Mouse (Mus musculus): ENCODE data around the gene Isoc2b.
A peak's percentile ranks its signal among the peaks of the same experiment; 100 is the strongest.
"Not testable (repeated sequence)": the region's sequence is repeated elsewhere in the genome, so short reads cannot be mapped to it uniquely, and the experiment has no call there.

The Isoc2b gene

GRCm38 (mm10) chr7:4865579-4866493 is 4.2 kb downstream of the Isoc2b start:
- peak; percentile 97 for DNase-seq (ENCODE audit: low spot score in 2 of 2)

GRCm38 (mm10) chr7:4865090-4865489 is 5.0 kb downstream of the Isoc2b start:
- DNase-seq (ENCODE audit: low spot score in 2 of 2): peak; percentile 32 to 47

DNA sequence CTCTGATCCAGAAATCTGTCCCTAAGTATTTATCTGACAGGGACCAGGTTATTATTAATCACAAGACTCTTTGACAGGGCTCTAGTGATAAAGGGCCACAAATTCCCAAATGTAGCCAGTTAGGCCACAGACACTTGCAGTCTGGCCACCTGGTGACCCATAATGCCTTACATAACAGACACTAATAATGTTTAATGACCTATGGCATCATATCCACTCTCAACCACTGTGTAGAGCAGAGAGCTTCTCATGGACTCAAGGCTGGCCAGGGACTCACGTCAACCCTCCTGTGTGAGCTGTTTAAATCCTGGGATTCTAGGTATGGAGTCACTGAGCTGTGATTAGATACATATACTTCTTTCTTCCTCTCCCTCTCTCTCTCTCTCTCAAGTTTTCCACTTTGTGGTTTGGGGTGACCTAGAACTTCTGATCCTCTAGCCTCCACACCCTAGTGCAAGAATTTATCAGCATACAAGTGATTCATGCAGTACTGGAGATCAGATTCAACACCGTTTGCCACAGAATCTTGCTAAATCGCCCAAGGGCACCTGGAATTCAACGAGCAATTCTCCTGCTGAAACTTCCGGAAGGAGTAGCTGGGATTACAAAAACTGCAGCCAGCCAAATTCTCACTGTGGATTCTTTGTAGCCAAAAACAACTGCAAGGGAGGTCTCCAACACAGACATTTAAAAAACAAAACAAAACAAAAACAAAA is 5.8 kb downstream of the Isoc2b start:
- DNase-seq (ENCODE audit: low spot score in 2 of 2): no peak

DNA sequence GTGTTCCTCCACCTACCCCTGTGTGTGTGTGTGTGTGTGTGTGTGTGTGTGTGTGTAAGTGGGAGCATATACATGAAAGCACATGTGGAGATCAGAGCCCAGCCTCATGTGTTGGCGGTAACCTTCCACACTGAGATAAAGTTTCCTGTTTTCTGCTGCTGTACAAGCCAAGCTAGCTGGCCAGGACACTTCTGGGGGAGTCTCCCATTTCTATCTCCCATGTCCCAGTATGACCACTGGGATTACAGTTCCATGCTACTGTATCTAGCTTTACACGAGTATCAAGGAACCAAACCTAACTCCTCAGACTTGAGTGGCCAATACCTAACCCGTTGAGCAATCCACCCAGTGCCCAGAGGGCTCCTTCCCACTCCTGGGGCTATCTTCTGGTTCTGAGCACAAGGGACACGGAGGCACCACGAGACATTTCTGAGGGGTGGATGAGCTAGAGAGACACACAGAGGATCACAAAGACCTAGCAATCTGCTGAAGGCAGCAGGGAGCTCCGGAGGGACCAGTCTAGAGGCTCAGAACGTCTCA is 6.4 kb downstream of the Isoc2b start:
- DNase-seq (ENCODE audit: low spot score in 2 of 2): no peak

DNA sequence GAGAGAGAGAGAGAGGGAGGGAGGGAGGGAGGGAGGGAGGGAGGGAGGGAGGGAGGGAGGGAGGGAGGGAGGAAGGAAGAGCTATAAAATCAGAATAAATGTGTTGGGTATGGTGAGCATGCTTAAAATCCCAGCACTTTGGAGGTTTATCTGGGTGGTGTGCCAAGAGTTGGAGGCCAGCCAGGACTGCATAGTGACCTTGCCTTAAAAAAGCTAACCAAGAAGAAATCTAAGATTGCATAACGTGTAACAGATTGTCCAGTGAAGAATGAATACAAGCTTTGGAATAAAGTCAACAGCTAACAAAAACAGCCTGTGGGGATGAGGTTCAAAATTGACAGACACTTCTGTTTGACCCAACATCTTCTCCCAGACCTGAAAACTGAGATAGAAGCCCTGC is 7.0 kb downstream of the Isoc2b start:
- DNase-seq (ENCODE audit: low spot score in 2 of 2): no peak

DNA sequence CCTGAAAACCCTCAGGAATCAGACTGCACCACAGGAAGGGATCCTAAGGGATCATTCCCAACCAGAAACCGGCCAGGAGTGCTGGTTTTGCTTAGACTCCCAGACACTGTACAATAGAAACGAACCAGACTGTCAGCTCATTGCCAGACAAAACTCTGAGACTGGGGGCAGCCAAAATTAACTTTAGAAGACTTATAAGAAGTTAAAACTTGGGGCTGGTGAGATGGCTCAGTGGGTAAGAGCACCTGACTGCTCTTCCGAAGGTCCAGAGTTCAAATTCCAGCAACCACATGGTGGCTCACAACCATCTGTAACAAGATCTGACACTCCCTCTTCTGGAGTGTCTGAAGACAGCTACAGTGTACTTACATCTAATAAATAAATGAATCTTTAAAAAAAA is 9.1 kb downstream of the Isoc2b start:
- DNase-seq (ENCODE audit: low spot score in 2 of 2): not testable (repeated sequence)

- DNase-seq (ENCODE audit: low spot score in 2 of 2): no peak
Measured at GRCm38 (mm10) chr7:4859418-4859978, 10.6 kb downstream of the Isoc2b start.

- DNase-seq (ENCODE audit: low spot score in 2 of 2): no peak
Measured at GRCm38 (mm10) chr7:4857321-4857720, 12.7 kb downstream of the Isoc2b start.

- no peak for DNase-seq (ENCODE audit: low spot score in 2 of 2)
Measured at GRCm38 (mm10) chr7:4856508-4856907, 13.6 kb downstream of the Isoc2b start.

GRCm38 (mm10) chr7:4853613-4854012 is 16.4 kb downstream of the Isoc2b start:
- no peak for DNase-seq (ENCODE audit: low spot score in 2 of 2)

- no peak for DNase-seq (ENCODE audit: low spot score in 2 of 2)
Measured at GRCm38 (mm10) chr7:4851315-4851688, 18.8 kb downstream of the Isoc2b start.

DNA sequence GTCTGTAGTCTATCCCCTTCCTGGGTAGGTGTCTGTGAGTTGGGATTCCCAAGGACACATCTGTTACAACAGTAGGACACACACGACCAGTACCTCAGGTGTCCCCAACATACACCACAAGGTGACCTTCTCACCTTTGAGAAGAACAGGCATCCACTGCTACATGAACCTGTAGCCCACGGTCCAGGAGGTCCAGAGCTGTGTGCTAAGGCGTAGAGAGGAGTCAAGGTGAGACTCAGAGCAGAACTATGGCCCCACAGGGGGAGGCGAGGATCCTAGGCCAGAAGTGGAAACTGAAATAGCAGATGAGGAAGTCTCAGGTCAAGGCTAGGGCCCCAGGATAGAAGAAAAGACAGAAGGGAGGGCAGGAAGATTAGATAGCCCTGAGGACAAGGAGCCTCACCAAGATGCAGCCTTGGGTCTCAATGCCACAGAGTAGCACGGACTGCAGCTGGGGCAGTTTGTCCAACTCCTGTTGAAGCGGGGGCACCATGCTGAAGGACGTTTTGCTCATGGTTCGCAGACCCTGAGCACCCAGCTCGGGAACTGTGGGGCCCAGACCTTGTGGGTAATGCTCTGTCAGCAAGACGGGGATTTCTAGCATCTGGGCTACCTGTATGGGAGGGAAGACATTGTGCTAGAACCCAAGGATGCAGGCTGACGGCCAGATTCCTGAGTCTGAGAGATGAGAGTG is 19.3 kb downstream of the Isoc2b start:
- DNase-seq (ENCODE audit: low spot score in 2 of 2): no peak

DNA sequence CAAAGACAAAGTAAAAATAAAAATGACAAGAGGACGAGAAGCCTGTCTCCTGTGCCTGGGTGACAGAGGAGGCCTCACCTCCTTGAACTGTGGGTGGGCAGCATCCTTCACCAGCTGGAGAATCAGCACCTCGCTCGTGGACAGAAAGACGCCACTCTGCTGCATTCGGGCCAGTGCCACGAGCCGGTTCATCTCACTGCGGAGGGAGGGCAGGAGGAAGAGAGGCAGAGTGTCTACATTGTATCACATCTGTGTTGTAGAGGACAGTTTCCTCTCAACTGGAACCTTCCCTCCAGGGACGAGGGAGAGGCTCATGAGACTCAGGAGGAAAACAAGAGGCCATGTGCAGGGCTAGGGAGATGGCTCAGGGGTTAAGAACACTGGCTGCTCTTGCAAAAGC is 20.7 kb downstream of the Isoc2b start:
- DNase-seq (ENCODE audit: low spot score in 2 of 2): no peak

DNA sequence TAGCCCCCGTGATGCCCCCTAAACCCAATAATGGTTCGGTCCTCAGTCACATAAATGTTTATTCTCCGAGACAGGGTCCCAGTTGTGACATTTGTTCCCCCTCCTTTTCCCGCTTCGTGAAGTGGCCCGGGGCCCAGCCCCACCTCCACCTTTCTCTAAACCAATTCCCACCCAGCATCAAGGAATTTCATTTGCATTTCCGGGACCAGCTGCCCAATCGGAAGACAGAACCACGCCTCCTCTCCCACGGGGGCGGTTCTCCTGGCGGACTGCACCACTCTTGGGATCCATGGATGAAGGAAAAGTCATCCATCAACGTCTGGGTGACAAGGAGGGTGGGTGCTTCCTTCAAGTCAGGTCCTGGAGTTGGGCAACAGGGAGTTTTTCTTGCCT is 25.1 kb downstream of the Isoc2b start:
- DNase-seq (ENCODE audit: low spot score in 2 of 2): no peak

- no peak for DNase-seq (ENCODE audit: low spot score in 2 of 2)
Measured at GRCm38 (mm10) chr7:4844245-4844916, 25.7 kb downstream of the Isoc2b start, which contains the start of gene Shisa7. Gene Shisa7 (minus strand): TSS chr7:4844696.

GRCm38 (mm10) chr7:4843604-4844244 is 26.3 kb downstream of the Isoc2b start:
- no peak for DNase-seq (ENCODE audit: low spot score in 2 of 2)

DNA sequence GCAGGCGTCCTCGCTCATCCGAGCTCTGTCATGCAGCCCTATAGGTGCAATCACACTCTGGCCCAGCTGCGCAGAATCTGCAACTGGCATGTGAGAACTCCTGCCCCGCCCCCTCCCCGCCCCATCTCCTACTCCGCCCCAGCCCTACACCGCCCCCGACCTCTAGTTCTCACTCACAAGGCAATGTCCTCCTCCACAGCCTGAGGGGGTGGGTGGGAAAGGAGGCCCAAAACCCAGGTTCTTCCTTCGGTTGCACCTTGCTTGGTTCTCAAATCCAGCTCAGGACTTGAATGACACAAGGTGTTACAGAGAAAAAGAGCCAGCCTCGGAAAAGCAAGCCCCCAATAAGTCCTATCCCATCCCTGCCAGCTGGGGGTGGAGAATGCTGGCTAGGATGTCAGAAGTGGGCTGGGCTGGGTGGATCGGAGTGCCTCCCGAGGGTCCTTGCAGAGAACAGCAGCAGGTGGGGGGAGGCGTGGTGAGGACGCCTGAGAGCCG is 27.4 kb downstream of the Isoc2b start:
- DNase-seq (ENCODE audit: low spot score in 2 of 2): no peak

DNA sequence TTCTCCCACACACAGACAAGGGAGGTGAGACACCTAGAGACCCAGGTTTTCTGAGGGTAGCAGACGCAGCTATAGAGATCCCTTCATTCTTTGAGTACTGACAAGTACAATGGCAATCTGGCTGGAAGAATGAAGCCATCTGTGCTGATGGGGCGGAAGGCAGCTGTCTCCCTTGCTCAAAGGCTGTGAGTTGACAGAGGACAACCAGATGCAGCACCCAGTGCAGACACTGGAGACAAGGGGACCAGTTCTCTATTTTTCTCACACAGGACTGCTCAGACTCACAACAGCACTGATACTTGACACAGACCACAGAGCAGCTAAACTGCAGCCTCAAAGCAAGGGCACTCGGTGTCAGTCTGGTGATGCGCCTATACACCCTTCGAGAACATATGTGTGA is 28.0 kb downstream of the Isoc2b start:
- DNase-seq (ENCODE audit: low spot score in 2 of 2): no peak

- no peak for DNase-seq (ENCODE audit: low spot score in 2 of 2)
Measured at GRCm38 (mm10) chr7:4837639-4838038, 32.4 kb downstream of the Isoc2b start.

DNA sequence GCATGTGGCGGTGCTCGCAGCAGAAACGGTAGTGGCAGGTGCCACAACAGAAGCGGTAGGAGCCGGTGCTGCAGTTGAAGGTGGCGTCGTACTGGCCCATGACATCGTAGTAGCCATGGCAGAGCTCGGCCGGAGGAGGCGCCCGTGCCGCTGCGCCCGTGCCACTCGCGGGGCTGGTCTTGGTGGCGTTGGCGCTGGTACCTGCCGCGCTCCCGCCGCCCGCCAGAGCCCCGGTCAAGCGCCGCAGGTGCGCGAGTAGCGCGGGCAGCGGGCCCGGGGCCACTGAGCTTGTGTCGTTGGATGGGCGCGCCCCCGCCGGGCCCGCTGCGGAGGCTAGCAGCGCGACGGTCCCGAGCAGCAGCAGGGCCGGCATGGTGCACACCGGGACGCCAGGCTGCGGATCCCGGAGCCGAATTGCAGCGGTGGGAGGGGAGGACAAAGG is 33.7 kb downstream of the Isoc2b start:
- DNase-seq (ENCODE audit: low spot score in 2 of 2): peak; percentile 45 to 61

All from spleen, postnatal 36 days (tissue).